Mouse (Mus musculus) mouse trophoblast stem cell (cell line): ENCODE measurements around the gene Cryge.
"Not testable (repeated sequence)": the region's sequence is repeated elsewhere in the genome, so short reads cannot be mapped to it uniquely, and the experiment has no call there.

Source experiments
- in situ Hi-C, 2 experiments: fragments of 300-500 bp; cut with MseI, MboI; formaldehyde crosslinking; loops; 2 replicates in 1 of 2; 3 replicates in 1 of 2; pipeline ENCODE4 v1.15.1; 2025

Cryge gene

GRCm38 (mm10) chr1:65050952-65051351, at the start of gene Cryge:
TSS of gene Cryge (minus strand) at chr1:65051149.
- in situ Hi-C loops, result not testable (repeated sequence)

- in situ Hi-C loops, result no loop called here
Observed at GRCm38 (mm10) chr1:65096953-65097352, 46.0 kb upstream of the Cryge start.

- in situ Hi-C loops, result no loop called here
Observed at GRCm38 (mm10) chr1:65091566-65091965, 40.6 kb upstream of the Cryge start.

- in situ Hi-C loops, result no loop called here
Observed at GRCm38 (mm10) chr1:65090370-65090769, 39.4 kb upstream of the Cryge start.

GRCm38 (mm10) chr1:65088567-65089356, 37.8 kb upstream of the Cryge start:
- in situ Hi-C loops, result no loop called here

GRCm38 (mm10) chr1:65082188-65082587, 31.2 kb upstream of the Cryge start, which contains the start of gene Crygb:
TSS of gene Crygb (minus strand) at chr1:65082288.
- in situ Hi-C loops, result no loop called here

GRCm38 (mm10) chr1:65075607-65076006, 24.7 kb upstream of the Cryge start:
- in situ Hi-C loops, result no loop called here

GRCm38 (mm10) chr1:65073589-65073988, 22.6 kb upstream of the Cryge start, which contains the start of gene Crygc:
TSS of gene Crygc (minus strand) at chr1:65073689.
- in situ Hi-C loops, result no loop called here

GRCm38 (mm10) chr1:65067842-65068241, 16.9 kb upstream of the Cryge start:
- in situ Hi-C loops, result no loop called here

GRCm38 (mm10) chr1:65064201-65064600, 13.3 kb upstream of the Cryge start:
- in situ Hi-C loops, result no loop called here

GRCm38 (mm10) chr1:65063352-65063751, 12.4 kb upstream of the Cryge start, which contains the start of gene Crygd:
TSS of gene Crygd (minus strand) at chr1:65063452.
- in situ Hi-C loops, result no loop called here

GRCm38 (mm10) chr1:65052140-65052539, 1.2 kb upstream of the Cryge start:
- in situ Hi-C loops, result no loop called here

- in situ Hi-C loops, result no loop called here
Observed at GRCm38 (mm10) chr1:65051696-65052095, 747 bp upstream of the Cryge start.

GRCm38 (mm10) chr1:65048781-65049180, 2.2 kb downstream of the Cryge start:
- in situ Hi-C loops, result loop anchor here (10.0 kb wide), 1 partner anchor 126 kb away; no protein-coding TSS in a partner anchor

GRCm38 (mm10) chr1:65046401-65047109, 4.4 kb downstream of the Cryge start:
- in situ Hi-C loops, result loop anchor here (10.0 kb wide), 1 partner anchor 128 kb away; no protein-coding TSS in a partner anchor

GRCm38 (mm10) chr1:65043433-65043832, 7.5 kb downstream of the Cryge start:
- in situ Hi-C loops, result loop anchor here (10.0 kb wide), 1 partner anchor 131 kb away; no protein-coding TSS in a partner anchor

GRCm38 (mm10) chr1:65041837-65042236, 9.1 kb downstream of the Cryge start:
- in situ Hi-C loops, result loop anchor here (10.0 kb wide), 1 partner anchor 133 kb away; no protein-coding TSS in a partner anchor

- in situ Hi-C loops, result loop anchor here (10.0 kb wide), 1 partner anchor 134 kb away; no protein-coding TSS in a partner anchor
Observed at GRCm38 (mm10) chr1:65040806-65041205, 10.1 kb downstream of the Cryge start.

- in situ Hi-C loops, result loop anchor here (10.0 kb wide), 1 partner anchor 135 kb away; no protein-coding TSS in a partner anchor
Observed at GRCm38 (mm10) chr1:65039679-65040078, 11.3 kb downstream of the Cryge start.

GRCm38 (mm10) chr1:65037542-65037941, 13.4 kb downstream of the Cryge start:
- in situ Hi-C loops, result no loop called here

GRCm38 (mm10) chr1:65035513-65035912, 15.4 kb downstream of the Cryge start:
- in situ Hi-C loops, result no loop called here

GRCm38 (mm10) chr1:65032641-65033040, 18.3 kb downstream of the Cryge start, which contains the start of gene Akr1cl:
TSS of gene Akr1cl (minus strand) at chr1:65032759.
- in situ Hi-C loops, result no loop called here
